24 mouse cellular contexts compared by ENCODE assay signal in the genomic region with DNA sequence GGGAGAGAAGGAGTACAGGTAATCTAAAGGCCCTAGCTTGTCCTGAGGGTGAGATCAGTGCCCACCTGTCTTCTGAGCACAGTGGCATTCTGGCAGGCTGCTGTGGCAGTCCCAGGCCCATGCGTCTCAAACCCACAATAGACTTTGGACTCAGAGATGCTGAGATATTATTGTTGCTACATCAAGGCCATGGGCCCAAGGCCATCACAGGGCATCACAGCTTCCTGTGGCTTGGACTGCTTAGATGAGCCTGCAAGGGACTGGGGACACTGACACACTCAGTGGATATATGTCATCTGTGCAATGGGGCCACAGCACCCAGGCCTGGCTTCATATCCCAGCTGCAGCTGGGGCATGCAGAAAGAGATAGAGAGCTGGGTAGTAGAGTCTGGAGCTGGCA. TPM values are rescaled to one million over a fixed set of nuclear protein-coding genes. Genes with fewer than 3 reads are reported as not detected.
DNase-seq lines count a peak whose midpoint lies in the region; ATAC-seq lines count a peak whose summit lies in the region.
"Had no signal": no experiment of that assay in that cellular context is flagged by ENCODE, and none has a peak within 500 bp of the region (broad histone marks: within the 10 kb centered on the region; RNA-seq: fewer than 3 reads in every experiment).

No protein-coding gene starts in this region.

- H3K36me3 ChIP-seq in megakaryocyte, embryonic 14.5 days (replicated peaks; ENCODE audit: low read length), result peaks cover 95% of the 10 kb centered on the region

- ATAC-seq in megakaryocyte, adult 5-6 weeks (ENCODE audit: poor library complexity, severe bottlenecking), result no peak
- ATAC-seq: CD4-positive, CD25-positive, alpha-beta regulatory T cell, adult 4 months; hindbrain, postnatal 0 days had no signal

- H3K9me3 ChIP-seq in megakaryocyte, embryonic 14.5 days, result peaks cover 8% of the 10 kb centered on the region
- H3K9me3 ChIP-seq: embryonic facial prominence, embryonic 13.5 days; forebrain, embryonic 12.5 days; hindbrain, embryonic 13.5 days had no signal

- DNase-seq in heart, adult 11 months, result peak; percentile 85
- no peak for DNase-seq in heart, postnatal 36 days
- peak; percentile 57 for DNase-seq in adrenal gland, postnatal 10 days
- peak; percentile 68 to 75 for DNase-seq in adrenal gland, postnatal 36 days
- DNase-seq in left cerebral cortex, postnatal 4 days, result no peak
- no peak for DNase-seq in cerebellum, postnatal 25 days
- DNase-seq: B cell, adult 2 months; cerebellum, adult 11-12 months; cerebellum, adult 9-10 months; cerebellum, postnatal 36 days; gastrocnemius, postnatal 36 days; heart, adult 18-20 months; kidney, adult 11 months had no signal

- H3K4me1 ChIP-seq in megakaryocyte, embryonic 14.5 days, result peaks cover 88% of the 10 kb centered on the region
- H3K4me1 ChIP-seq: forebrain, embryonic 12.5 days; hindbrain, embryonic 13.5 days had no signal

- H3K4me3 ChIP-seq in megakaryocyte, embryonic 14.5 days (replicated peaks), result peak overlapping the region; percentile 7
- H3K4me3 ChIP-seq: embryonic facial prominence, embryonic 13.5 days; forebrain, embryonic 12.5 days; hindbrain, embryonic 13.5 days had no signal

- no peaks in the 10 kb centered on the region for H3K27me3 ChIP-seq in megakaryocyte, embryonic 14.5 days (replicated peaks)
- H3K27me3 ChIP-seq: embryonic facial prominence, embryonic 13.5 days had no signal

- intact Hi-C loops in heart, postnatal 36 days (cut with DNase I), result no loop called here
- intact Hi-C loops in left cerebral cortex, postnatal 4 days (cut with DNase I), result no loop called here

RNA-seq across cellular contexts. Expression of a gene that starts 17.6 kb away (rescaled TPM):
- total RNA-seq in heart, postnatal 36 days (2021), result 1 to 10 TPM; 8.2 to 9.8 TPM
- polyA plus RNA-seq in megakaryocyte, embryonic 14.5 days (2012; ENCODE audit: insufficient read depth, low replicate concordance), result 17.9 and 34.0 TPM in 2 replicates
- total RNA-seq in megakaryocyte, adult 5-6 weeks (2015), result 2.7 and 3.9 TPM in 2 replicates
- total RNA-seq in megakaryocyte, adult 5-6 weeks (2017), result 2.2 TPM in 2 replicates
- 10 to 100 TPM; 14.1 to 19.4 TPM for total RNA-seq in adrenal gland, postnatal 10 days (2021)
- total RNA-seq in adrenal gland, postnatal 36 days (2021), result 10 to 100 TPM; 21.8 to 25.7 TPM
- total RNA-seq in left cerebral cortex, postnatal 4 days (2021), result 100 to 1,000 TPM; 109 TPM

RNA-seq across cellular contexts. Expression of a gene that starts 19.8 kb away (rescaled TPM):
- total RNA-seq in heart, postnatal 36 days (2021), result 1 to 10 TPM; 8.1 to 9.4 TPM
- 10.3 and 19.1 TPM in 2 replicates for polyA plus RNA-seq in megakaryocyte, embryonic 14.5 days (2012; ENCODE audit: insufficient read depth, low replicate concordance)
- total RNA-seq in megakaryocyte, adult 5-6 weeks (2015), result 1.6 and 2.4 TPM in 2 replicates
- 3.6 and 5.4 TPM in 2 replicates for total RNA-seq in megakaryocyte, adult 5-6 weeks (2017)
- 10 to 100 TPM; 14.0 to 15.1 TPM for total RNA-seq in adrenal gland, postnatal 10 days (2021)
- 10 to 100 TPM; 23.6 to 24.4 TPM for total RNA-seq in adrenal gland, postnatal 36 days (2021)
- 10 to 100 TPM; 26.3 to 28.7 TPM for total RNA-seq in left cerebral cortex, postnatal 4 days (2021)

RNA-seq across cellular contexts. Expression of a gene that starts 30.2 kb away (rescaled TPM):
- not detected for total RNA-seq in heart, postnatal 36 days (2021)
- polyA plus RNA-seq in megakaryocyte, embryonic 14.5 days (2012; ENCODE audit: insufficient read depth, low replicate concordance), result not detected in 2 replicates
- total RNA-seq in megakaryocyte, adult 5-6 weeks (2015), result not detected in 2 replicates
- total RNA-seq in megakaryocyte, adult 5-6 weeks (2017), result not detected in 2 replicates
- 1 to 10 TPM; 2.9 to 4.5 TPM for total RNA-seq in adrenal gland, postnatal 10 days (2021)
- total RNA-seq in adrenal gland, postnatal 36 days (2021), result 10 to 100 TPM in 1 of 2 experiments, 1 to 10 TPM in 1; 9.5 to 11.3 TPM
- total RNA-seq in left cerebral cortex, postnatal 4 days (2021), result 10 to 100 TPM; 65.7 to 80.3 TPM
- total RNA-seq: G1E; gastrocnemius, adult 8-10 months; gastrocnemius, postnatal 36 days; heart, adult 18-20 months had no signal
- polyA plus RNA-seq: CD4-positive, CD25-positive, alpha-beta regulatory T cell, adult 4 months; heart, postnatal 0 days had no signal

RNA-seq across cellular contexts. Expression of a gene that starts 36.0 kb away (rescaled TPM):
- total RNA-seq in heart, postnatal 36 days (2021), result under 1 TPM; 0.39 to 0.62 TPM
- not detected in 2 replicates for polyA plus RNA-seq in megakaryocyte, embryonic 14.5 days (2012; ENCODE audit: insufficient read depth, low replicate concordance)
- not detected in 2 replicates for total RNA-seq in megakaryocyte, adult 5-6 weeks (2015)
- not detected in 2 replicates for total RNA-seq in megakaryocyte, adult 5-6 weeks (2017)
- under 1 TPM; 0.21 to 0.42 TPM for total RNA-seq in adrenal gland, postnatal 10 days (2021)
- total RNA-seq in adrenal gland, postnatal 36 days (2021), result under 1 TPM; 0.23 to 0.95 TPM
- total RNA-seq in left cerebral cortex, postnatal 4 days (2021), result 10 to 100 TPM; 22.3 to 32.3 TPM
- total RNA-seq: G1E; hematopoietic stem cell, adult 5-6 weeks had no signal
- polyA plus RNA-seq: CD4-positive, CD25-positive, alpha-beta regulatory T cell, adult 4 months; G1E had no signal

RNA-seq across cellular contexts. Expression of a gene that starts 49.6 kb away (rescaled TPM):
- total RNA-seq in heart, postnatal 36 days (2021), result 100 to 1,000 TPM; 109 to 113 TPM
- 135 and 319 TPM in 2 replicates for polyA plus RNA-seq in megakaryocyte, embryonic 14.5 days (2012; ENCODE audit: insufficient read depth, low replicate concordance)
- 40.4 and 47.5 TPM in 2 replicates for total RNA-seq in megakaryocyte, adult 5-6 weeks (2015)
- 37.3 and 43.7 TPM in 2 replicates for total RNA-seq in megakaryocyte, adult 5-6 weeks (2017)
- 100 to 1,000 TPM; 121 to 130 TPM for total RNA-seq in adrenal gland, postnatal 10 days (2021)
- 100 to 1,000 TPM; 144 to 154 TPM for total RNA-seq in adrenal gland, postnatal 36 days (2021)
- 100 to 1,000 TPM; 109 to 116 TPM for total RNA-seq in left cerebral cortex, postnatal 4 days (2021)

Comparison
In these comparisons a context has a peak if more than half of its experiments do, and no peak if none do; other contexts are left out.
1. DNase-seq: peak in heart, adult 11 months (single experiment), adrenal gland, postnatal 10 days (single experiment) and adrenal gland, postnatal 36 days (2 of 2); none in heart, postnatal 36 days (0 of 2), left cerebral cortex, postnatal 4 days (single experiment) and cerebellum, postnatal 25 days (0 of 2).
2. RNA of a gene that starts 17.6 kb away (total RNA-seq): 109 TPM in left cerebral cortex, postnatal 4 days; 21.8 to 25.7 TPM in adrenal gland, postnatal 36 days, 14.1 to 19.4 TPM in adrenal gland, postnatal 10 days, 8.2 to 9.8 TPM in heart, postnatal 36 days and 2.2 to 3.9 TPM in megakaryocyte, adult 5-6 weeks; every median in the first group is over 4 times any median in the second.
3. RNA of a gene that starts 30.2 kb away (total RNA-seq): 65.7 to 80.3 TPM in left cerebral cortex, postnatal 4 days; 9.5 to 11.3 TPM in adrenal gland, postnatal 36 days, 2.9 to 4.5 TPM in adrenal gland, postnatal 10 days, not detected in heart, postnatal 36 days and not detected in megakaryocyte, adult 5-6 weeks; every median in the first group is over 4 times any median in the second.